Mouse (Mus musculus) Patski (cell line): Measurements from ENCODE around the gene Cd93. TPM values are rescaled to one million over a fixed set of nuclear protein-coding genes. Genes with fewer than 3 reads are reported as not detected.

Source experiments
- ATAC-seq: fragments of 100-300 bp; one replicate; pipeline ENCODE4 v1.8.0; 2021
- CTCF ChIA-PET: fragments of 350-600 bp; sonication (Branson Sonifier 250); formaldehyde crosslinking; loops from one replicate; lab custom pipeline; 2022; ENCODE audit warnings: inconsistent platforms; lab: Charles Lee
- POLR2A ChIA-PET: fragments of 350-600 bp; sonication (Branson Sonifier 250); formaldehyde crosslinking; loops from one replicate; lab custom pipeline; 2022; ENCODE audit warnings: antibody characterized with exemption, inconsistent platforms; lab: Charles Lee
- DNase-seq: peaks from one replicate; pipeline ENCODE4 v3.0.0-alpha.2; 2011; ENCODE audit warnings: low read depth, low spot score
- H3K27me3 ChIP-seq: fragments of 371-371 bp; one replicate; pipeline ENCODE4 v1.5.1; 2021
- CTCF ChIP-seq: fragments of 100-300 bp; IDR thresholded peaks from one replicate; pipeline ENCODE4 v1.5.1; 2021
- in situ Hi-C: fragments of 300-500 bp; cut with MboI; formaldehyde crosslinking; loops from 3 replicates; pipeline ENCODE4 v1.11.1; 2018; ENCODE audit warnings: low pct_unique_long_range_greater_than_20kb, mixed read lengths
- polyA plus RNA-seq: library from polyadenylated mRNA; unstranded; gene quantifications from one replicate; pipeline ENCODE4 v1.2.3, GENCODE M21; 2021

Gene Cd93
- polyA plus RNA-seq, 1 experiment from 2014 or later: 0.01 TPM

DNA sequence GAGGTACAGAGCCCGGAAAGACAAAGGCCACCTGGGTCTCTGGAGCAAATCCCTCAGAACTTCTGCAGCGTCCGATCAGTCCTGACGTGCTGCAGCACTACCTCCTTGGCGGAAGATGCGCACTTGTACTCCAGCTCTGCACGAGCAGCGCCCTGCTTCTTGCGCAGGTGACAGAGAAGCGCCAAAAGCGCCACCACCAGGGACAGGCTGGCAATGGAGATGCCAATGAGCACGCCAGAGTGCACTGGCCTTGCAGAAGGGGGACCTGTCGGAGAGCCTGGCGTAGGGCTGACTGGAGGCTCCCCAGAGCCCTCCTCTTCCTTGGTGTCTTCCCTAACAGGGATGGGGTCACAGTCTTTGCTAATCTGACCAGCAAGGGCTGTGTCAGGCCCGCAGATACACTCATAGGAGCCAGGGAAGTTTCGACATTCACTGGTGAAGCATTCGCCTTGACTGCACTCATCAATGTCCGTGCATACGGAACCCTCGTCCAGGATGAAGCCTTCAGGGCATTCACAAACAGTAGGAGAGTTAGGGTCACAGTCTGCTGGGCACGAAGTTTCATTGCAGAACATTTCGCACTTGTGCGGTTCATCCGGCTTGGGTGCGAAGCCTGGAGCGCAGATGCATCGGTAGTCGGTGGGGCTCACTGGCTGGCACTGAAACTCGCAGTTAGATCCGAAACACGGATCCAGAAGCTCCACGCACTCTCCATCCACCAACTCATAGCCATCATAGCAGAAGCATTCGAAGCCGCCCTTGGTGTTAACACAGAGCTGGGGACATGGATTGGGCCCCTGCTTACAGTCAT, 37.0 kb downstream of the Cd93 start:
- POLR2A ChIA-PET: no interaction called here
- H3K27me3 ChIP-seq: no peaks in the 10 kb centered on the region
- in situ Hi-C loops: loop anchor here (5.0 kb wide), 1 partner anchor 166 kb away; no protein-coding TSS in a partner anchor
- no peak for DNase-seq
- TF ChIP-seq CTCF: no peak
- no peak for ATAC-seq
- CTCF ChIA-PET: no interaction called here

DNA sequence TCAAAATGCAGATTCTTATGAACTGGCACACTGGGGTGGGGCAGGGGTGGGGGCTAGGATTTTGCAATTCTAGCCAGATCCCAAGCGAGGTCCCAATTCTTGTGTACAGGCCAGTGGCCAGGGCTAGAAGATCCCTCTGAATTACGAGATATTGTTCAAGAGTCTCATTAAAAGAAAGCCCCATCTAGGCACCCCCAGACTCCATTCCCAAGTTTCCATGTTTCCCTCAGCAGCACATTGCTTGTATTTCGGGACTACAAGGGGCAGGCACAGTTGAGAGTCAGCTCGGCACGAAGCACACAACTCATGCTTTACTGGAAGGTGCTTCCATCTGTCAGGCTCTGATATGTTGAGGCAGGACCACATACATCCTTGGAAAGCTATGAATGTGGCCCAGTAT, 38.5 kb downstream of the Cd93 start:
- ChIA-PET POLR2A (no interaction called here), CTCF (no interaction called here)
- DNase-seq (no peak), ATAC-seq (no peak)
- H3K27me3 ChIP-seq: no peaks in the 10 kb centered on the region
- no peak for TF ChIP-seq CTCF
- in situ Hi-C loops: loop anchor here (5.0 kb wide), 1 partner anchor 167 kb away; no protein-coding TSS in a partner anchor

DNA sequence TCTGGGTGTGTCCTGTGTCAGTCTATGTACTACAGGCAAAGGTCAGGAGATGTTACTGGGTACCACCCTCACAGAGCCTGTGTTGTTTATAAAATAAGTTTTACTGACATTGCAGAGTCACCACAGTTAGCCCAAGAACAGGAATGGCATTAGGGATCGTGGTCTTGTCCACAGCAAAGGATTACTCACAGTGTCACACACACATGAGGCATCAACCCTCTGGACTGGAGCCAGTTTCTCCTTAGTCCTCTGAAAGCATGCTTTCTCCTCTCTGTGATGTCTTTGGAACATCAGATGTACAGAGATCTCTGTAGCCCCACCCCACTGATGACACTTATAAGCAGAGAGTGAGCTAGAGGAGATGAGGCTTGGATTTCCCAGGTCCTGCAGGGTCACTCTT, 41.1 kb downstream of the Cd93 start:
- POLR2A ChIA-PET: no interaction called here

DNA sequence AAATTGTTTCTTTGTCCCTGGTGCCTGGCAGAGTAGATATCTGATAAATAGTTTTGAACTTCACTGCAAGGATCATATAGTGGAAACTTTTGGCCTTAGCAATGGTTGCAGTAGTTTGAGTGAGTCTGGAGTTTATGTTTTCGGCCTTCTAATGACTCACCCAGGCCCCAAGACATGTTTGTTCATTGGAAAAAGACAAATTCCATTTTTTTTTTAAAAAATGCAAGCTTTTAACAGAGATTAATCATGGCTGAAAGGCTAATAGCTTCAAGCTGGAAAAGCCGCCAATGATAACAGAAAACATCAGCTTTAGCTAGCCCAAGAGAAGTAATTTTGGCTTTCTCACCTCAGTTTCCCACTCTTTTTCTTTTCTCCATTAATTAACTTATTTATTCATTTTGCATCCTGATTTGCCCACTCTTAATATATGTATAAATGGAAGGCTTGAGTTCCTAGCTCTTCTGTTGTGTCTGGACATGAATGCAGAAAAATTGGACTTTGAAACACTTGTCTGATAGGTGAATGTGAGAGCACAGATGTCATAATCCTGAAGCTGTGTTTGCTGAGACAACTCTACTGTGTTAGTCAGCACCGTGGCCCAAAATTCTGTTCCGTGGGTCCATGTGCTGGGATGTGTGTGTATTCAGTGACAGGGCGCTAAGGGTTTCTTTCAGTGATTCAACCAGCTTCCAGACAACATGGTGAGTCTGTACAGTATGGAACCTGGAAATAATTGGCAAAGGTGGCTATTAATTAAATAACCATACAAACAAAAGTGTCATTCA, 44.3 kb downstream of the Cd93 start:
- CTCF ChIA-PET: interaction anchor here (1.2 kb wide), 1 partner anchor 8 kb away, joined by 3 read pairs; no protein-coding TSS in a partner anchor
- in situ Hi-C loops: no loop called here
- POLR2A ChIA-PET: no interaction called here
- no peaks in the 10 kb centered on the region for H3K27me3 ChIP-seq
- no peak for DNase-seq
- ATAC-seq: no peak
- TF ChIP-seq CTCF: no peak

More for the DNA sequence above, 41.1 kb downstream of the Cd93 start:
- DNase-seq (no peak), ATAC-seq (no peak)
- no peaks in the 10 kb centered on the region for H3K27me3 ChIP-seq
- in situ Hi-C loops: no loop called here
- CTCF ChIA-PET: no interaction called here
- TF ChIP-seq CTCF: no peak

DNA sequence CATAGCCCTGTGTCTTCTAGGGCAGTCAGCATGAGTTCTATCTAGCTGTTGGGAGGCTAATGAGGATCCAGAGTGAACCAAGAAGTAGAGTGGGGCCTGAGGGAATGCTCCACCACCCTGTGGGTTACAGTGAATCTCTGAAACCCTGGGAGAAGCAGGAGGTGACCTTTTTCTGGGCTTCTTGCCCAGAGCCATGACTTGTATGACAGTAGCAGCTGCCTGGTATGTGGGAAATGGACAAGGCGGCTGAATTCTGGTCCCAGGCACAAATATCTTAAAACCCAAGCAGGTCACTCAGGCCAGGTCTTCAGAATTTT, 45.6 kb downstream of the Cd93 start:
- POLR2A ChIA-PET: no interaction called here
- TF ChIP-seq CTCF: no peak
- ATAC-seq: no peak
- no peak for DNase-seq
- in situ Hi-C loops: no loop called here
- CTCF ChIA-PET: interaction anchor here (0.9 to 1.2 kb wide), 2 partner anchors 12 to 14 kb away, joined by 3 to 4 read pairs; no protein-coding TSS in a partner anchor
- no peaks in the 10 kb centered on the region for H3K27me3 ChIP-seq

DNA sequence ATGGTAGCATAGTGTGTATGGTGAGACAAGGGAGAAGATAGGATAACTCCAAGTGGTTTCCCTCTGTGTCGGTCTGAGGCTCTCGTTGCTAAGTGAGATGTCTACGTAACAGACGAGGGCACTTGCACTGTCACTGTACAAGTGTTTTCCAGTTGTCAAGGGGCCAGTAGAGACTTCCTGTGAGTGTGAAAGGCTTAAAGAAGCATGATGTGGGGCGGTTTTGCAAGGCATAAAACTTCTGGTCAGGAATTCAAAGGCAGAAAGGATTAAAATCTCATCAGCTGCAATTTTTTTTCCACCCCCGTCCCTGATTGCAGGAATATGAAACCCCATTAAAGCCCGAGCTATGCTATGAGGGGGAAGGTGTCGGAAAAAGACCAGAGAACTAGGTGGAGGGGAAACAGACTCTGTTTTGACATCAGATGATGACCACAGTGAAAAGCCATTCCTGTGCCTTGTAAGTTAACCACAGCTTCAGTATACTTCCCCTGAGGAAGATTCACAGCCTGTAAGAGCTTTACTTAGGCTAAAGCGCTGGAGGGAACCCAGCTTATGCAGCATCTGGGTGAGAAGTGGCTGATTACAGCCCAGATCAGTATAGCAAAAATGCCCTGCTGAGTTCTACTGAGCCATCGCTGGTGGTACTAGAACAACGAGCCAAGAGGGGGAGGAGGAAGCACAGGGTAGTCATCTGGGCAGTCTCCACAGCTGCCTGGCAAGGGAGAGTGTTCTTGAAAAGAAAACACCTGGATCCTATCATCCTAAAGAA, 46.2 kb downstream of the Cd93 start:
- ChIA-PET POLR2A (interaction anchor here (0.5 kb wide), 1 partner anchor 275 kb away, joined by 6 read pairs; no protein-coding TSS in a partner anchor), CTCF (interaction anchor here (0.9 to 1.2 kb wide), 2 partner anchors 12 to 13 kb away, joined by 3 to 4 read pairs; no protein-coding TSS in a partner anchor)
- ATAC-seq: peak; percentile 40
- no peak for TF ChIP-seq CTCF
- no peak for DNase-seq
- H3K27me3 ChIP-seq: no peaks in the 10 kb centered on the region
- in situ Hi-C loops: no loop called here

DNA sequence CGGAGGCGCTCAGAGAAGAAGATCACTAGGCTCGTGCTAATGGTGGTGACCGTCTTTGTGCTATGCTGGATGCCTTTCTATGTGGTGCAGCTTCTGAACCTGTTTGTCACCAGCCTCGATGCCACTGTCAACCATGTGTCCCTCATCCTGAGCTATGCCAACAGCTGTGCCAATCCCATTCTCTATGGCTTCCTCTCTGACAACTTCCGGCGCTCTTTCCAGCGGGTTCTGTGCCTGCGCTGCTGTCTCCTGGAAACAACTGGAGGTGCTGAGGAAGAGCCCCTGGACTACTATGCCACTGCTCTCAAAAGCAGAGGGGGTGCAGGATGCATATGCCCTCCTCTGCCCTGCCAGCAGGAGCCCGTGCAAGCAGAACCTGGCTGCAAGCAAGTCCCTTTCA, 47.2 kb downstream of the Cd93 start:
- DNase-seq (no peak), ATAC-seq (no peak)
- ChIA-PET CTCF (interaction anchor here (1.7 kb wide), 1 partner anchor 16 kb away, joined by 4 read pairs; no protein-coding TSS in a partner anchor), POLR2A (interaction anchor here (0.5 kb wide), 1 partner anchor 80 kb away, joined by 3 read pairs; no protein-coding TSS in a partner anchor)
- no peaks in the 10 kb centered on the region for H3K27me3 ChIP-seq
- no peak for TF ChIP-seq CTCF
- in situ Hi-C loops: no loop called here

DNA sequence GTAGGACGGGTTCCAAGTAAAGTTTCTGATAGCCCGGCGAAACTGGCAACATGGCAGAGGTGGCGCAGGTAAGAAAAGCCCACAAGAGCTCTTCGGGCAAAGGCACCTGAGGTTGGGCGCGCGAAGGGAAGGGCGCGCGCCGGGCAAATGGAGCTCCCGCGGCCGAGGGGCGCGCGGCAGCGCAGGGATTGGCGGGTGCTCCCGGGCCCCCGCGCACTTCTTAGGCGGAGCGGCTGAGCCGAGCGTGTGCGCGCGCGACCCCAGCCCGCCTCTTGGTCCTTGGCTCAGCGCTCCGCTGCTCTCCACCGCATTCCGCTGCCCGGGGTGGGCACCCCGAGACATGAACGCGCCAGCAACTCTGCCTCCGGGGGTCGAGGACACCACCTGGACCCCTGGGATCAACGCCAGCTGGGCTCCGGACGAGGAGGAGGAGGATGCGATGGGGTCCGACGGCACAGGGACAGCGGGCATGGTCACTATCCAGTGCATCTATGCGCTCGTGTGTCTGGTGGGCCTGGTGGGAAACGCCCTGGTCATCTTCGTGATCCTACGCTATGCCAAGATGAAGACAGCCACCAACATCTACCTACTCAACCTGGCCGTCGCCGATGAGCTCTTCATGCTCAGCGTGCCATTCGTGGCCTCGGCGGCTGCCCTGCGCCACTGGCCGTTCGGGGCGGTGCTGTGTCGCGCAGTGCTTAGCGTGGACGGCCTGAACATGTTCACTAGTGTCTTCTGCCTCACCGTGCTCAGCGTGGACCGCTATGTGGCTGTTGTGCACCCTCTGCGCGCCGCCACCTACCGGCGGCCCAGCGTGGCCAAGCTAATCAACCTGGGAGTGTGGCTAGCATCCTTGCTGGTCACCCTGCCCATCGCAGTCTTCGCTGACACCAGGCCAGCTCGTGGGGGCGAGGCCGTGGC, 48.0 kb downstream of the Cd93 start, which contains the start of gene Sstr4:
TSS of gene Sstr4 (plus strand) at position 214 of the 921 bp plus-strand sequence.
- ATAC-seq (no peak), DNase-seq (no peak)
- ChIA-PET POLR2A (interaction anchor here (0.5 kb wide), 1 partner anchor 79 kb away, joined by 3 read pairs; no protein-coding TSS in a partner anchor), CTCF (interaction anchor here (1.7 kb wide), 1 partner anchor 15 kb away, joined by 4 read pairs; no protein-coding TSS in a partner anchor)
- H3K27me3 ChIP-seq: no peaks in the 10 kb centered on the region
- in situ Hi-C loops: no loop called here
- no peak for TF ChIP-seq CTCF

DNA sequence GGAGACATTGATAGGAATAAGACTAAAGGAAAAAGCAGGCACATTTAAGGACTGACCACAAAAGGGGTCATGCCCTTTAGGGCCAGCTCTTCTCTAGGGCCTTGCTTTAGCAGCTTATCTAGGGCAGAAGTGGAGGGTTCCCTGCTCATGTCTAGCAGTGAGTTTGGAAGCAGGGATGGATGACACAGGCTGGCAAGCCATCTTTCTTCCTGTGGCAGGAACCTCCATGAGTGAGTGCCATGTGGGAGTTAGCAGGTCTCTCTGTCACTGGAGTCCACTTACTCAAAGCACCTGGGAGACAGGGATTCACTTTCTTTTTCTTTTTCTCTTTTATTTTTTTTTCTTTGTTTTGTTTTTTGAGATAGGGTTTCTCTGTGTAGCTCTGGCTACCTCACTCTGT, 49.5 kb downstream of the Cd93 start:
- ChIA-PET POLR2A (no interaction called here), CTCF (no interaction called here)
- in situ Hi-C loops: no loop called here
- H3K27me3 ChIP-seq: no peaks in the 10 kb centered on the region
- DNase-seq: no peak
- no peak for ATAC-seq
- TF ChIP-seq CTCF: no peak
